Mouse (Mus musculus) limb, embryonic 11.5 days (tissue): ENCODE data around the gene Olfr1314. TPM values are rescaled to one million over a fixed set of nuclear protein-coding genes. Genes with fewer than 3 reads are reported as not detected.

ENCODE experiments used
- ATAC-seq: fragments of 200-750 bp; cut with Nextera tagmentation; 2 replicates; pipeline ENCODE4 v1.8.0; 2017; ENCODE audit warnings: low read depth; ENCODE audit not compliant: insufficient number of reproducible peaks, low FRiP score, low TSS enrichment
- DNase-seq: peaks from one replicate; pipeline ENCODE4 v3.0.0-alpha.2; 2015; ENCODE audit warnings: low spot score
- H3K27ac ChIP-seq: fragments of 300-500 bp; sonication (generic); replicated peaks from 2 replicates; pipeline ENCODE4 v1.5.1; 2014; ENCODE audit warnings: low read depth, mild to moderate bottlenecking, low read length
- H3K27me3 ChIP-seq: fragments of 300-500 bp; sonication (generic); 2 replicates; pipeline ENCODE4 v1.6.1; 2014; ENCODE audit warnings: mild to moderate bottlenecking, low read length, mixed read lengths; ENCODE audit not compliant: control insufficient read depth, insufficient read depth
- H3K36me3 ChIP-seq: fragments of 300-500 bp; sonication (generic); 2 replicates; pipeline ENCODE4 v1.6.1; 2014; ENCODE audit warnings: mild to moderate bottlenecking, low read length, moderate library complexity, mixed read lengths; ENCODE audit not compliant: control insufficient read depth, insufficient read depth
- H3K4me1 ChIP-seq: fragments of 300-500 bp; sonication (generic); 2 replicates; pipeline ENCODE4 v1.6.1; 2014; ENCODE audit warnings: low read length, mixed read lengths; ENCODE audit not compliant: control insufficient read depth, insufficient read depth
- H3K4me2 ChIP-seq: fragments of 300-500 bp; sonication (generic); 2 replicates; pipeline ENCODE4 v1.6.1; 2014; ENCODE audit warnings: low read depth, mild to moderate bottlenecking, moderate library complexity; ENCODE audit not compliant: severe bottlenecking
- H3K4me3 ChIP-seq: fragments of 300-500 bp; sonication (generic); 2 replicates; pipeline ENCODE4 v1.5.1; 2014; ENCODE audit warnings: low read depth, low read length
- H3K9ac ChIP-seq: fragments of 300-500 bp; sonication (generic); 2 replicates; pipeline ENCODE4 v1.6.1; 2014; ENCODE audit warnings: mild to moderate bottlenecking, low read length
- H3K9me3 ChIP-seq: fragments of 300-500 bp; sonication (generic); 2 replicates; pipeline ENCODE4 v1.6.1; 2016; ENCODE audit warnings: low read length; ENCODE audit not compliant: control insufficient read depth
- WGBS: fragments of 180-500 bp; shearing (Covaris S2); extraction: QIAGEN DNeasy Blood & Tissue Kit; methylation state at CpG from one replicate; pipeline ENCODE4 v1.1.7; 2014; 5-methylcytosine and 5-hydroxymethylcytosine counted together
- polyA plus RNA-seq: library from polyadenylated mRNA; unstranded; fragments of >200 nt; fragmentation: Nextera tagmentation; extraction: Ambion mirVana; gene quantifications from 2 replicates; pipeline ENCODE4 v1.2.1, GENCODE M21; 2014

Olfr1314 gene
- not detected in 2 replicates for polyA plus RNA-seq

DNA sequence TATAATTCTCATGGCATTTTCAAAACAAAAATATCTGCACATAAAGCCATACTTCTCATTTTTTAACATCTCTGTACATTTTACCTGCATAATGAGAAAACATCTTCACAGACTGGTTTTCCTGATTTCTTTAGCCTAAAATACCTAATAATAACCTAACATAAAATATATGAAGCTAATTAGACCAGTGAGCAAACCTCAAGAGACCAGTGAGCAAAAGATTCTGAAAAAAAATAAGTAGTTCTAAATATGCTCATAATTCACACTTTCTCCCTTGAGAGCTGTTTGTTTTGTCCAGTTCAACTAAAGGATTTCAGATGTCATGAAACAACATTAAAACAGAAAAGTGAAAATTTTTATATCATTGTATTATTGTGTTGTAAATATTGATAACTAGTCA, at the start of gene Olfr1314:
Gene Olfr1314, minus strand, starts transcription at position 101 of the 400 bp plus-strand sequence.
- Histone ChIP-seq H3K4me3 (no peak within 1 kb of the TSS), H3K36me3 (no peaks in the 10 kb centered on the region), H3K27me3 (no peaks in the 10 kb centered on the region), H3K9me3 (no peaks in the 10 kb centered on the region), H3K4me2 (no peak within 1 kb of the TSS), H3K9ac (no peak within 1 kb of the TSS), H3K4me1 (no peaks in the 10 kb centered on the region), H3K27ac (no peak within 1 kb of the TSS)
- no peak for ATAC-seq
- no peak for DNase-seq

DNA sequence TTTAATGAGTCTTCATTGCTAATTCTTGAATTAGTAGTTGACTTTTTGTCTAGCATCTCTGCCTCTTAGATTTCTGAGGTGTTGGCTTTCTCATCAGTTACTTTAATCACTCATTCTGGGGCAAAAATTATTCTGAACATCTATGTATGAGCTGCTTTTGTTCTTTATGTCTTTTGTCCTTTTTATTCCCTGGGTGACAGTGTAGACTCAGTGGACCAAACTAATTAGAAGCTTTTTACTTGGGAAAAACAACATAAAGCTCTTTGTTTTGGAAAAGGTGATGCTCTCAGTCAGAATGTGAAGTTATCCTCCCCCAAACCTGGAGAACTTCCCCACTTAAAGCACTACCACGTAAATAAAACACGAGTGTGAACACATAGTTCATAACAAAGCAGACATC, 43.4 kb upstream of the Olfr1314 start, which contains the start of gene Olfr1317:
Gene Olfr1317, plus strand, starts transcription at position 301 of the 400 bp plus-strand sequence.
- Histone ChIP-seq H3K4me2 (no peak within 1 kb of the TSS), H3K27me3 (no peaks in the 10 kb centered on the region), H3K9ac (no peak within 1 kb of the TSS), H3K4me1 (no peaks in the 10 kb centered on the region), H3K9me3 (no peaks in the 10 kb centered on the region), H3K27ac (no peak within 1 kb of the TSS), H3K36me3 (no peaks in the 10 kb centered on the region), H3K4me3 (no peak within 1 kb of the TSS)
- ATAC-seq: no peak
- 80% methylated on average over 2 of the region's 2 CpGs for WGBS
- no peak for DNase-seq

DNA sequence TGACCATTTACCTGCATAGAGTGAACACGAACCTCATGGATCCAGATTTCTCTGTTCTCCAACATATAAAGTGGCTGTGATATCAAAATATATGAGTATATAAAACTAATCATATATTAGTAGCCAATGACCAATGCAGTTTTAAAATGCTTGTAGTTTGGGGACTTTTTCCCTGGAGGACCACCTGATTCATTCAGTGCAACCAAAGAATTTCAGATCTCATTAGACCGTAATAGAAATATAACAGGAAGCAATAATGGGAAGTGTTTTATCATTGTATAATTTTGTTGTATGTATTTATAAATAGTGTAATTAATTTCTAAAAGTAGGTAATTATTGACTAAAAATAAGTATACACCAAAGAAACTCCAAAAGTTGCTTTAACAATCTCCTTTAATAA, 38.3 kb upstream of the Olfr1314 start, which contains the start of gene Olfr1316:
Gene Olfr1316, minus strand, starts transcription at position 101 of the 400 bp plus-strand sequence.
- Histone ChIP-seq H3K9me3 (no peaks in the 10 kb centered on the region), H3K4me2 (no peak within 1 kb of the TSS), H3K4me3 (no peak within 1 kb of the TSS), H3K4me1 (no peaks in the 10 kb centered on the region), H3K9ac (no peak within 1 kb of the TSS), H3K27ac (no peak within 1 kb of the TSS), H3K36me3 (no peaks in the 10 kb centered on the region), H3K27me3 (no peaks in the 10 kb centered on the region)
- WGBS: 85% methylated on average over 2 of the region's 2 CpGs
- ATAC-seq (no peak), DNase-seq (no peak)

DNA sequence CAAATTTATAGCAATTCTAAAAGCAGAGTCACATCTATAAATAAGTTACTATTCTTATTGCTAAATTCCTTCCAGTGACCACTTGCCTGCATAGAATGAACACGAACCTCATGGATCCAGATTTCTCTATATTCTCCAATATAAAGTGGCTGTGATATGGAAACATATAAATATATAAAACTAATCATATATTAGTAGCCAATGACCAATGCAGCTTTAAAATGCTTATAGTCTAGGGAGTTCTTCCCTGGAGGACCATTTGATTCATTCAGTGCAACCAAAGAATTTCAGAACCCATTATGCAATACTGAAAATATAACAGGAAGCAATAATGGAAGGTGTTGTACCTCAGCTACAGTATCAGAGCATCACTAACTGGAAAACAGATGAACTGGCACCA, 18.8 kb upstream of the Olfr1314 start, which contains the start of gene Olfr1315-ps1:
Gene Olfr1315-ps1, minus strand, starts transcription at position 101 of the 400 bp plus-strand sequence.
- 84% methylated on average over 1 of the region's 1 CpGs for WGBS
- Histone ChIP-seq H3K4me3 (no peak within 1 kb of the TSS), H3K9me3 (no peaks in the 10 kb centered on the region), H3K27me3 (no peaks in the 10 kb centered on the region), H3K4me1 (no peaks in the 10 kb centered on the region), H3K9ac (no peak within 1 kb of the TSS), H3K4me2 (no peak within 1 kb of the TSS), H3K36me3 (no peaks in the 10 kb centered on the region), H3K27ac (no peak within 1 kb of the TSS)
- DNase-seq (no peak), ATAC-seq (no peak)

DNA sequence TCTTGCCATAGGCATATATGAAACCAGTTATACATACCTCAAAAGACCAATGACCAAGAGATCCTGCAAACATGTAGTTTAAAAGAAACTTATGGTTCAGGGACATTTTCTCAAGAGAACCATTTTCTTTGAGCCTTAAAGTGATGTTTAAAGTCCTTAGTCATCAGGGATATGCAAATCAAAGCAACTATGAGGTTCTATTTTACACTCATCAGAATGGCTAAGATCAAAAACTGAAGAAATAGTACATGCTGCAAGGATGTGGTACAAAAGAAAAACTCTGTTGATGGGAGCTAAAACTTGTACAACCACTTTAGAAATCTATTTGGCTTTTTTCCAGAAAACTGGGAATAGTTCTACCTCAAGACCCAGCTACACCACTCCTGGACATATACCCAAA, 18.8 kb downstream of the Olfr1314 start, which contains the start of gene Olfr1313:
Gene Olfr1313, minus strand, starts transcription at position 101 of the 400 bp plus-strand sequence.
- no peaks in the 10 kb centered on the region for H3K36me3 ChIP-seq
- ATAC-seq (no peak), DNase-seq (no peak)
- H3K9me3 ChIP-seq: no peaks in the 10 kb centered on the region
- H3K27me3 ChIP-seq: no peaks in the 10 kb centered on the region
- no peaks in the 10 kb centered on the region for H3K4me1 ChIP-seq
- H3K4me3 ChIP-seq: no peak within 1 kb of the TSS
- H3K27ac ChIP-seq: no peak within 1 kb of the TSS
- no peak within 1 kb of the TSS for H3K4me2 ChIP-seq
- H3K9ac ChIP-seq: no peak within 1 kb of the TSS

DNA sequence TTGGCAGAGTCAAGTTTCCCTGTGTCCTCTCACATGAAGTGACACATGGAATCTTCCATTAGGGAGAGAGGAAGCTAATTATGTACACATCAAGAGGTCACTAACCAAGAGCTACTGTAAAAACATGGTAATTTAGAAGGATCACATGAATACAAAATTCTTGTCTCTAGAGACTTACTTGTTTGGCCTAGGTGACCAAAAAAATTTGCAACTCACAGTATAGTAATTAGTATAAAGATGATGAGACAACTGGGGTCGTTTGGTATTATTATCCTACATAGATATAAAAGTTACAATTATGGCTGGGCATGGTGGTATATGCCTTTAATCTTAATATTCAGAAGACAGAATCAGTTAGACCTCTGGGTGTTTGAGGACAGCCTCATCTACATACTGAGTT, 46.4 kb downstream of the Olfr1314 start, which contains the start of gene Olfr1312:
Gene Olfr1312, minus strand, starts transcription at position 101 of the 400 bp plus-strand sequence.
- H3K4me1 ChIP-seq: no peaks in the 10 kb centered on the region
- no peaks in the 10 kb centered on the region for H3K27me3 ChIP-seq
- H3K9ac ChIP-seq: no peak within 1 kb of the TSS
- no peaks in the 10 kb centered on the region for H3K9me3 ChIP-seq
- no peak within 1 kb of the TSS for H3K4me3 ChIP-seq
- ATAC-seq (no peak), DNase-seq (no peak)
- H3K27ac ChIP-seq: no peak within 1 kb of the TSS
- 37% methylated on average over 1 of the region's 1 CpGs for WGBS
- no peak within 1 kb of the TSS for H3K4me2 ChIP-seq
- H3K36me3 ChIP-seq: no peaks in the 10 kb centered on the region

Other genes starting within 250 kb of the Olfr1314 start
- gene Olfr1305, start 219.6 kb downstream of the Olfr1314 start, polyA plus RNA-seq: not detected in 2 replicates
- not detected in 2 replicates for gene Olfr1306, start 180.5 kb downstream of the Olfr1314 start, polyA plus RNA-seq
- gene Olfr1307, start 147.3 kb downstream of the Olfr1314 start, polyA plus RNA-seq: not detected in 2 replicates
- not detected in 2 replicates for gene Olfr1308, start 131.8 kb downstream of the Olfr1314 start, polyA plus RNA-seq
- gene Olfr1309, start 106.5 kb downstream of the Olfr1314 start, polyA plus RNA-seq: not detected in 2 replicates
- not detected in 2 replicates for gene Olfr1310, start 84.1 kb downstream of the Olfr1314 start, polyA plus RNA-seq
- gene Olfr1311, start 72.4 kb downstream of the Olfr1314 start, polyA plus RNA-seq: not detected in 2 replicates
- gene Olfr1312, start 46.5 kb downstream of the Olfr1314 start, polyA plus RNA-seq: not detected in 2 replicates
- not detected in 2 replicates for gene Olfr1313, start 18.9 kb downstream of the Olfr1314 start, polyA plus RNA-seq
- not detected in 2 replicates for gene Olfr1315-ps1, start 18.7 kb upstream of the Olfr1314 start, polyA plus RNA-seq
- gene Olfr1316, start 38.2 kb upstream of the Olfr1314 start, polyA plus RNA-seq: not detected in 2 replicates
- gene Olfr1317, start 43.5 kb upstream of the Olfr1314 start, polyA plus RNA-seq: not detected in 2 replicates
- gene Olfr1318, start 57.4 kb upstream of the Olfr1314 start, polyA plus RNA-seq: not detected in 2 replicates
- 14.2 TPM in 2 replicates for gene Lpcat4, start 142.7 kb upstream of the Olfr1314 start, polyA plus RNA-seq
- not detected in 2 replicates for gene Nutm1, start 162.5 kb upstream of the Olfr1314 start, polyA plus RNA-seq
- gene Nop10, start 165.1 kb upstream of the Olfr1314 start, polyA plus RNA-seq: 180 and 182 TPM in 2 replicates
- 9.7 TPM in 2 replicates for gene Slc12a6, start 169.0 kb upstream of the Olfr1314 start, polyA plus RNA-seq
- 0.08 TPM in 1 of 2 replicates, not detected in the other for gene Gm21985, start 169.5 kb upstream of the Olfr1314 start, polyA plus RNA-seq